Mouse (Mus musculus) B cell, adult 67 days (primary cell): ENCODE data around the gene Dusp9. TPM values are rescaled to one million over a fixed set of nuclear protein-coding genes. Genes with fewer than 3 reads are reported as not detected.

ENCODE experiments used
- total RNA-seq, 2 experiments: library from RNA; stranded (reverse); gene quantifications; 4 replicates each; pipeline ENCODE4 v1.2.4; 2023

Dusp9 gene
- not detected for total RNA-seq

GRCm38 (mm10) chrX:73639255-73639675 lies at the start of gene Dusp9:
Dusp9 (plus strand) TSS chrX:73639419.

GRCm38 (mm10) chrX:73659575-73660283 lies 20.5 kb downstream of the Dusp9 start, which contains the start of gene Pnck:
Pnck (minus strand) TSS chrX:73660117.

GRCm38 (mm10) chrX:73672879-73673618 lies 33.8 kb downstream of the Dusp9 start, which contains the start of gene Slc6a8:
Slc6a8 (plus strand) TSS chrX:73673150.

Other genes with a start within 250 kb of the Dusp9 start
- not detected for gene Gm18336, start 240.7 kb upstream of the Dusp9 start, total RNA-seq
- not detected for gene Zfp92, start 228.3 kb upstream of the Dusp9 start, total RNA-seq
- gene Trex2, start 204.1 kb upstream of the Dusp9 start, total RNA-seq: not detected
- gene Haus7, start 180.4 kb upstream of the Dusp9 start, total RNA-seq: 10 to 100 TPM; 20.0 to 20.1 TPM
- gene Bgn, start 155.8 kb upstream of the Dusp9 start, total RNA-seq: not detected
- not detected for gene Atp2b3, start 136.3 kb upstream of the Dusp9 start, total RNA-seq
- under 1 TPM in 1 of 2 experiments, not detected in 1; 0.71 TPM for gene Pnck, start 20.7 kb downstream of the Dusp9 start, total RNA-seq
- not detected for gene Slc6a8, start 33.7 kb downstream of the Dusp9 start, total RNA-seq
- gene Bcap31, start 76.8 kb downstream of the Dusp9 start, total RNA-seq: 100 to 1,000 TPM; 141 to 158 TPM
- gene Abcd1, start 77.2 kb downstream of the Dusp9 start, total RNA-seq: 10 to 100 TPM; 75.3 to 75.4 TPM
- gene Plxnb3, start 117.7 kb downstream of the Dusp9 start, total RNA-seq: under 1 TPM in 1 of 2 experiments, not detected in 1; 0.15 TPM
- 100 to 1,000 TPM; 171 to 179 TPM for gene Srpk3, start 135.0 kb downstream of the Dusp9 start, total RNA-seq
- gene Idh3g, start 147.5 kb downstream of the Dusp9 start, total RNA-seq: 100 to 1,000 TPM; 165 to 167 TPM
- 100 to 1,000 TPM; 124 to 147 TPM for gene Ssr4, start 147.6 kb downstream of the Dusp9 start, total RNA-seq
- gene Pdzd4, start 185.6 kb downstream of the Dusp9 start, total RNA-seq: under 1 TPM; 0.24 to 0.61 TPM